Mouse (Mus musculus): ENCODE data around the gene Csrp2. TPM values are rescaled to one million over a fixed set of nuclear protein-coding genes. Genes with fewer than 3 reads are reported as not detected.

Gene Csrp2
- total RNA-seq, 2 experiments from 2014 or later = 7.0 to 10.7 TPM

GRCm38 (mm10) chr10:110935081-110935480 lies 15.5 kb downstream of the Csrp2 start:
- Histone ChIP-seq H3K4me3 (no peak overlapping the region), H3K27ac (no peak overlapping the region)
- intact Hi-C loops (cut with DNase I) = loop anchor here (5.0 kb wide), 1 partner anchor 143 kb away; no protein-coding TSS in a partner anchor
- no peak for DNase-seq (ENCODE audit: extremely low spot score in 1 of 2, low spot score in 2 of 2)
- no peak for TF ChIP-seq CTCF (IDR thresholded peaks at IDR 0.05)

DNA sequence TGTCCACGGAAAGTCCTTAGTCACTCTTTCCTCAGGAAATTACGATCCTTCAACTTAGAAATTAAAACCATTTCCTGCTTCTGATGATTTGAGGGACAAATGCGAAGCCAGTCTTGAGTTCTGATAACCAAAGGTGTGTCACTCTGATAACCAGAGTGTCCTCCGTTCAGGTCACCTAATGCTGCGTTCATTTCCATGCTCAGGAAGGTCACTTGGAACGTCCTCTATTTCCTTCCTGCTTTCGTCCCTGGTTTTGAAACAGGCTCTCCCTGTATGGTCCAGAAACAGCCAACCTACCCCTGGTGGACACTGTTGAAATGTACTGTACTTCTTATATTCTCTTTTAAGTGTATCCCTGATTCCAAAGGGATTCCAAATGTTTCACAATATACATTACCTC lies 16.1 kb downstream of the Csrp2 start:
- no peak for DNase-seq (ENCODE audit: extremely low spot score in 1 of 2, low spot score in 2 of 2)
- no peak overlapping the region for H3K4me3 ChIP-seq
- H3K27ac ChIP-seq = no peak overlapping the region
- intact Hi-C loops (cut with DNase I) = loop anchor here (5.0 kb wide), 1 partner anchor 143 kb away; no protein-coding TSS in a partner anchor
- TF ChIP-seq CTCF (IDR thresholded peaks at IDR 0.05) = no peak; the same call in none of the 2 replicates

- intact Hi-C loops (cut with DNase I) = loop anchor here (5.0 kb wide), 1 partner anchor 146 kb away; no protein-coding TSS in a partner anchor
- Histone ChIP-seq H3K4me3 (no peak overlapping the region), H3K27ac (peak overlapping the region; percentile 56; the same call in 1 of the 2 replicates)
- TF ChIP-seq CTCF (IDR thresholded peaks at IDR 0.05) = no peak
- DNase-seq (ENCODE audit: extremely low spot score in 1 of 2, low spot score in 2 of 2) = no peak
These were observed 18.8 kb downstream of the Csrp2 start for GRCm38 (mm10) chr10:110938361-110938760.

DNA sequence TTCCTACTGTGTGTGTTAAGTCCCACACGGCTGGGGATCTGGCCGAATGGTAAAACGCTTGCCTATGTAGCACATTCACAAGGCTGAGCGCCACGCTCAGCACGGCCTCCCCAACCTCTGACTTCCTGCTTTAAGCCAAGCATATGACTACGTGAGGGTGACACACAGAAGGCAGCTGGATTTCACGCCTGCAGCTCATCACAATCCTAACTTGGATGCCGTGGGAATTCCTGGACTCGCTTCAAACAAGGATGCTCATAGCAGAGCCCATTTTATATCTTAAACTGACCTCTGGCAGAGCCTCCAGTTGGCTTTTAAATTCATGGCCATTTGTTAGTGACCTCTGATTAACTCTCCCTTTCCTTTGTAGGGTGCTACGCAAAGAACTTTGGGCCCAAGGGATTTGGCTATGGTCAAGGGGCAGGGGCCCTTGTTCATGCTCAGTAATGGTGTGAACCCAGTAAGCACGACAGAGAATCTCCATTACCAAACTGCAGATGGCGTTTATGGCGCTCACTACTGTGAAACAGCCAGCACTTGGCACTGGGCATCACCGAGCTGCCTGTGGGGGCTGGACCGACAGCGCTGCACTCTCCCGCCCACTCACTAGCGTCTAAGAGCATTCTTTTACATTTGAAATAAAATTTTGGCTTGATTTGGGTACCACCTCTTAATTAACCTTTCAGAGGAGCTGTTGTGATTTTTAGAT lies 19.4 kb downstream of the Csrp2 start:
- peak overlapping the region; percentile 56; the same call in 1 of the 2 replicates for H3K27ac ChIP-seq
- DNase-seq (ENCODE audit: extremely low spot score in 1 of 2, low spot score in 2 of 2) = peak; percentile 59 to 61
- intact Hi-C loops (cut with DNase I) = loop anchor here (5.0 kb wide), 1 partner anchor 147 kb away; no protein-coding TSS in a partner anchor
- no peak; the same call in 1 of the 2 replicates for TF ChIP-seq CTCF (IDR thresholded peaks at IDR 0.05)
- H3K4me3 ChIP-seq = no peak overlapping the region

DNA sequence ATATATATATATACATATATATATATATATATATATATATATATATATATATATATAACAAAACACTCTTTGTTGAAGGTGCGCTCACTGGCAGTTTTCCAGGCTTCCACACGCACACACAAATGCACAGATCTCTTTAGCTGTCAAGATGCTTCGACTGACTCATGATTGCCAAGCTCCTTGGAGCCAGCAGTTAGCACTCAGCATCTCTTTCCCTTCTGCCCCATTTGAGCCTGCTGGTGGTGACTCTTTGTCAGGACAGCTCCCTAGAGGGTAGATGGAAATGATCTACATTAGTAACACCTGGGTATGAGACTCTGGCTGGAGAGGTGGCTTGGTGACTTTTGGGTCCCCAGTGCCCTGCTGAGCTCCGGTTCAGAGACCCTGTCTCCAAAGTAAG lies 20.1 kb downstream of the Csrp2 start:
- no peak for DNase-seq (ENCODE audit: extremely low spot score in 1 of 2, low spot score in 2 of 2)
- H3K27ac ChIP-seq = no peak overlapping the region
- no peak; the same call in 1 of the 2 replicates for TF ChIP-seq CTCF (IDR thresholded peaks at IDR 0.05)
- no peak overlapping the region for H3K4me3 ChIP-seq
- intact Hi-C loops (cut with DNase I) = loop anchor here (5.0 kb wide), 1 partner anchor 147 kb away; no protein-coding TSS in a partner anchor

DNA sequence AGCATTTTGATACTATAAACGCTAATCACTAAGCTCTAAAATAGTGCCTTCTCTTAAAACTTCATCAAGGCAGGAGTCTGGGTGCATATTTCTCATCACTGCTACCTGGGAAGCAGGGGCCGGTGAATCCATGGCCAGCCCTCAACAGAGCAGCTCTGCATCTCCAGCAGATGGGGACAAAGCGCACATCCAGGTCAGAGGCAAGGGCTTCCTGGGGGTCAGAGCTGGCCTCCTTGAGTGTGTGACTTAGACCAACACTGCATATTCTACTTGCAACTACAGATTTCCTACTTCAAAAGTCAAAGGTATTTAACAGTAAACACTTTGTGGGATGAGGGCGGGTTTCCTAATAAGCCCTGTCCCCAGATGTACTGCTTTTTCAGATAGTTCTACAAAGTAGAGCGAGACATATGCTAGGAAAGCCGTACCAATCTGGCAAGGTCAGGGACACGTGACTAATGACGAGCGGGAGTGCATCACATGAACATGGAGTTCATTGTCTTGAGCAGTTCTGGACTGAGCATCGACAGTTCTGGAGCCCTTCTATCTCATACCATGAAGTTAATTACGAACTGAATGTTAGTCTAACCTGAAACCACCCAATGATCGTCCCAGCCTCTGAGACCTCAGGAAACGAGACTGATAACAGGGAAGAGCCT lies 21.3 kb downstream of the Csrp2 start:
- TF ChIP-seq CTCF (IDR thresholded peaks at IDR 0.05) = peak; percentile 1; the same call in 1 of the 2 replicates
- intact Hi-C loops (cut with DNase I) = no loop called here
- DNase-seq (ENCODE audit: extremely low spot score in 1 of 2, low spot score in 2 of 2) = no peak
- H3K4me3 ChIP-seq = no peak overlapping the region
- H3K27ac ChIP-seq = no peak overlapping the region

DNA sequence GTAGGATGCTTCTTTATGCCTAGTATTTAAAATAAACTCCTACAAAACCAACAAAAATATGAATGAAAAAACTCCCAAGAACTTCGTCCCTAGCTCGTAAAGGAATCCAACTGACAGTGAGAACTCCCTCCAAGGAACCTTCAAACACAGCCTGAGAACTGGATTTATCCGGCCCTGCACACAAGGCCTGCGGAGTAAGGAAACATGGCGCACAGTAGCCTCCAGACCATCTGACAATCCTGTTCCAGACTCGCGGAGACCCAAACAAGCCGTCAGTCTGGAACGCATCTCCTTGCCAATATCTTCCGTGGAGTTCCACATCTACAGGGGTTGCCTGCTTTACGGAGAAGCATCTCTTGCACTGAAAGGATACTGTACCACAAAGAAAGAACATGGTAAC lies 22.4 kb downstream of the Csrp2 start:
- Histone ChIP-seq H3K27ac (no peak overlapping the region), H3K4me3 (no peak overlapping the region)
- no peak for DNase-seq (ENCODE audit: extremely low spot score in 1 of 2, low spot score in 2 of 2)
- TF ChIP-seq CTCF (IDR thresholded peaks at IDR 0.05) = no peak
- intact Hi-C loops (cut with DNase I) = no loop called here

DNA sequence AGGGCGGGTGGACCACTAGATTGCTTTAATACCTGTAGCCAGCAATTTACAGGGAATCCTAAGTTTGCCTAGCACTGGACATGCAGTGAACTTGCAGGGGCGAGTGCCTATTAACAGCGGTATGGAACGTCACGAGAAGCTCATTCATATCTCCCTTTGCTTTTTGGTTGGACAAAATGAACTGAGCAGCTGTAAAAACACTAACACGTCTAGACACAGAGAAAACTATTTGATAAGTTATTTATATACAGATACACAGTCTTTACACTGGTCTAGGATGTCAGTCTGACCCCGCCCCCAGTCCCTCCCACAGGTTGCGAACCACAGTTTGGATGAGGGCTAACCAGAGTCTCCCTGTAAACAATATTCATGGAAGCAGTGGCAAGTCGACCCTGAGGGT lies 23.2 kb downstream of the Csrp2 start:
- DNase-seq (ENCODE audit: extremely low spot score in 1 of 2, low spot score in 2 of 2) = no peak
- Histone ChIP-seq H3K27ac (no peak overlapping the region), H3K4me3 (no peak overlapping the region)
- intact Hi-C loops (cut with DNase I) = no loop called here
- no peak for TF ChIP-seq CTCF (IDR thresholded peaks at IDR 0.05)

- intact Hi-C loops (cut with DNase I) = no loop called here
- DNase-seq (ENCODE audit: extremely low spot score in 1 of 2, low spot score in 2 of 2) = no peak
- no peak for TF ChIP-seq CTCF (IDR thresholded peaks at IDR 0.05)
- no peak overlapping the region for H3K4me3 ChIP-seq
- H3K27ac ChIP-seq = no peak overlapping the region
These were observed 24.6 kb downstream of the Csrp2 start for GRCm38 (mm10) chr10:110944175-110944574.

- H3K4me3 ChIP-seq = no peak overlapping the region
- no peak for DNase-seq (ENCODE audit: extremely low spot score in 1 of 2, low spot score in 2 of 2)
- TF ChIP-seq CTCF (IDR thresholded peaks at IDR 0.05) = no peak
- intact Hi-C loops (cut with DNase I) = no loop called here
- no peak overlapping the region for H3K27ac ChIP-seq
These were observed 26.4 kb downstream of the Csrp2 start for GRCm38 (mm10) chr10:110945966-110946365.

DNA sequence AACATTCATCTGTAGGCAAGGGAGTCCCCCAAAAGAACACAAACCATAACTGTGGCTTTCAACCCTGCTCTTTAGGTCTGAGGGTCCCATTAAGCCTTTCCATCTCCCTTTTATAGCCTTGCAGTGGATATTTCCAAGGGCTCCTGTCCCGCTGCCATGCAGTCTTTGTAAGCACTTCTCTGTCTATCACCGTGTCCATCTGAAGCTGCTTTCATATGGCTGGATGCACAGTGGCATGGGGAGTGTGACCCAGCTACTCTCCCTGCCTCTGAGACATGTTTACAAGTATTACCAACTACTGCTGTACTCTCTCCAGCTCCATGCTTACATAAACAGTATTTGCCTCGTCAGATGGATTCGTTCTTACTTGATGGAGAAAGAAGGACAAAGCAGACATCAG lies 28.0 kb downstream of the Csrp2 start:
- intact Hi-C loops (cut with DNase I) = no loop called here
- Histone ChIP-seq H3K27ac (no peak overlapping the region), H3K4me3 (no peak overlapping the region)
- TF ChIP-seq CTCF (IDR thresholded peaks at IDR 0.05) = no peak
- no peak for DNase-seq (ENCODE audit: extremely low spot score in 1 of 2, low spot score in 2 of 2)

DNA sequence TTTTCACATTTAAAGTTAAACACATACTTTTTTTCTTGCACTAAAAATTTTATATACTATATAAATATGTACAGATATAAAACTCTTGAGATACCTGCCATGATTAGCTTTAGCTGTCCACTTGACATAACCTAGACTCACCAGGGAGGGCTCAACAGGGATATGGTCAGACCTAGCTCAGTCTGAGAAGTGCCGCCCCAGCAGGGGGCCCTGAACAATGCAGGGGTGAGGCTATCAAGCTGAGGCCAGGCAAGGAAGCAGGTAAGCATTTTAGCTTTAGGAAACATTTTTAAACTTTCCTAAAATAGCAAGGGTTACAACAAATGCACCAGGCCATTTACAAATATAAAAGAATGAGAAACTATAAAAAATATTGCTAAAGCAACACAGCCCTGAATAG lies 31.5 kb downstream of the Csrp2 start:
- Histone ChIP-seq H3K27ac (no peak overlapping the region), H3K4me3 (no peak overlapping the region)
- no peak for DNase-seq (ENCODE audit: extremely low spot score in 1 of 2, low spot score in 2 of 2)
- intact Hi-C loops (cut with DNase I) = no loop called here
- no peak for TF ChIP-seq CTCF (IDR thresholded peaks at IDR 0.05)

Data from left cerebral cortex, adult 2 months (tissue).